Mouse (Mus musculus) limb, embryonic 13.5 days (tissue): ENCODE results near the gene Pim1. TPM values are rescaled to one million over a fixed set of nuclear protein-coding genes. Genes with fewer than 3 reads are reported as not detected.

Source experiments
- ATAC-seq: fragments of 200-750 bp; cut with Nextera tagmentation; 2 replicates; pipeline ENCODE4 v1.8.0; 2017; ENCODE audit warnings: low read depth, moderate number of reproducible peaks, moderate TSS enrichment; ENCODE audit not compliant: low FRiP score
- H3K27ac ChIP-seq: fragments of 300-500 bp; sonication (generic); 2 replicates; pipeline ENCODE4 v1.5.1; 2015; ENCODE audit warnings: inconsistent platforms, mild to moderate bottlenecking, moderate library complexity
- H3K27me3 ChIP-seq: fragments of 300-500 bp; sonication (generic); 2 replicates; pipeline ENCODE4 v1.6.1; 2015; ENCODE audit warnings: mild to moderate bottlenecking, inconsistent platforms
- H3K36me3 ChIP-seq: fragments of 300-500 bp; sonication (generic); 2 replicates; pipeline ENCODE4 v1.6.1; 2015; ENCODE audit warnings: inconsistent platforms, mild to moderate bottlenecking, moderate library complexity
- H3K4me1 ChIP-seq: fragments of 300-500 bp; sonication (generic); 2 replicates; pipeline ENCODE4 v1.6.1; 2015; ENCODE audit warnings: inconsistent platforms
- H3K4me2 ChIP-seq: fragments of 300-500 bp; sonication (generic); replicated peaks from 2 replicates; pipeline ENCODE4 v1.6.1; 2015; ENCODE audit warnings: inconsistent platforms, mild to moderate bottlenecking, moderate library complexity
- H3K4me3 ChIP-seq: fragments of 300-500 bp; sonication (generic); 2 replicates; pipeline ENCODE4 v1.5.1; 2015; ENCODE audit warnings: moderate library complexity, mild to moderate bottlenecking, inconsistent platforms
- H3K9ac ChIP-seq: fragments of 300-500 bp; sonication (generic); 2 replicates; pipeline ENCODE4 v1.6.1; 2015; ENCODE audit warnings: mild to moderate bottlenecking, inconsistent platforms
- H3K9me3 ChIP-seq: fragments of 300-500 bp; sonication (generic); 2 replicates; pipeline ENCODE4 v1.6.1; 2016; ENCODE audit warnings: inconsistent platforms
- WGBS: fragments of 180-500 bp; shearing (Covaris S2); methylation state at CpG from one replicate; pipeline ENCODE4 v1.1.7; 2015; 5-methylcytosine and 5-hydroxymethylcytosine counted together
- polyA plus RNA-seq: library from polyadenylated mRNA; unstranded; fragments of >200 nt; fragmentation: Nextera tagmentation; extraction: Ambion mirVana; gene quantifications from 2 replicates; pipeline ENCODE4 v1.2.1, GENCODE M21; 2015

The Pim1 gene
- polyA plus RNA-seq, 1 experiment from 2014 or later = 18.9 TPM

- Histone ChIP-seq H3K9ac (no peak overlapping the region), H3K27ac (no peak overlapping the region), H3K4me3 (no peak overlapping the region), H3K27me3 (no peaks in the 10 kb centered on the region), H3K4me1 (no peaks in the 10 kb centered on the region), H3K9me3 (no peaks in the 10 kb centered on the region), H3K4me2 (no peak overlapping the region), H3K36me3 (no peaks in the 10 kb centered on the region)
- no peak for ATAC-seq
- WGBS = 87% methylated on average over 19 of the region's 19 CpGs
These were observed 52.5 kb downstream of the Pim1 start for GRCm38 (mm10) chr17:29542831-29543690.

GRCm38 (mm10) chr17:29544064-29544463 lies 53.5 kb downstream of the Pim1 start:
- Histone ChIP-seq H3K4me3 (no peak overlapping the region), H3K36me3 (no peaks in the 10 kb centered on the region), H3K4me2 (no peak overlapping the region), H3K4me1 (no peaks in the 10 kb centered on the region), H3K27ac (no peak overlapping the region), H3K9ac (no peak overlapping the region), H3K27me3 (no peaks in the 10 kb centered on the region), H3K9me3 (no peaks in the 10 kb centered on the region)
- WGBS = 68% methylated on average over 2 of the region's 2 CpGs
- ATAC-seq = no peak

GRCm38 (mm10) chr17:29545241-29545640 lies 54.7 kb downstream of the Pim1 start:
- Histone ChIP-seq H3K9ac (no peak overlapping the region), H3K4me3 (no peak overlapping the region), H3K36me3 (no peaks in the 10 kb centered on the region), H3K27me3 (no peaks in the 10 kb centered on the region), H3K4me2 (no peak overlapping the region), H3K4me1 (peaks cover 7% of the 10 kb centered on the region), H3K9me3 (no peaks in the 10 kb centered on the region), H3K27ac (no peak overlapping the region)
- 92% methylated on average over 5 of the region's 5 CpGs for WGBS
- ATAC-seq = no peak

Other genes starting within 250 kb of the Pim1 start
- gene Ppil1, start 226.6 kb upstream of the Pim1 start, polyA plus RNA-seq = 155 and 162 TPM in 2 replicates
- gene BC004004, start 222.0 kb upstream of the Pim1 start, polyA plus RNA-seq = 65.1 and 69.7 TPM in 2 replicates
- gene Pi16, start 173.1 kb upstream of the Pim1 start, polyA plus RNA-seq = 0.45 and 0.46 TPM in 2 replicates
- gene Mtch1, start 142.8 kb upstream of the Pim1 start, polyA plus RNA-seq = 328 and 333 TPM in 2 replicates
- gene Fgd2, start 129.8 kb upstream of the Pim1 start, polyA plus RNA-seq = 4.3 and 6.7 TPM in 2 replicates
- not detected in 2 replicates for gene Gm17657, start 58.9 kb downstream of the Pim1 start, polyA plus RNA-seq
- gene Tbc1d22b, start 59.0 kb downstream of the Pim1 start, polyA plus RNA-seq = 14.5 and 16.2 TPM in 2 replicates
- 1.2 and 1.7 TPM in 2 replicates for gene Tmem217, start 61.6 kb downstream of the Pim1 start, polyA plus RNA-seq
- gene Rnf8, start 124.0 kb downstream of the Pim1 start, polyA plus RNA-seq = 94.1 and 97.7 TPM in 2 replicates
- 2.8 and 3.1 TPM in 2 replicates for gene Gm28043, start 124.1 kb downstream of the Pim1 start, polyA plus RNA-seq
- 125 and 135 TPM in 2 replicates for gene Cmtr1, start 169.8 kb downstream of the Pim1 start, polyA plus RNA-seq
- gene Ccdc167, start 226.3 kb downstream of the Pim1 start, polyA plus RNA-seq = 12.7 and 14.4 TPM in 2 replicates